Mouse (Mus musculus): ENCODE measurements around the gene Nup160.

Gene Nup160

GRCm38 (mm10) chr2:90745053-90745678 is 68.2 kb downstream of the Nup160 start, which contains the start of gene Fnbp4:
Gene Fnbp4, plus strand, starts transcription at chr2:90745370.
- peak; percentile 99 to 100 for DNase-seq (ENCODE audit: low spot score in 2 of 2)

GRCm38 (mm10) chr2:90745740-90746537 is 68.9 kb downstream of the Nup160 start:
- DNase-seq (ENCODE audit: low spot score in 2 of 2): no peak

GRCm38 (mm10) chr2:90746538-90746865 is 69.5 kb downstream of the Nup160 start:
- DNase-seq (ENCODE audit: low spot score in 2 of 2): no peak

- DNase-seq (ENCODE audit: low spot score in 2 of 2): no peak
Measured at GRCm38 (mm10) chr2:90747131-90747530, 70.1 kb downstream of the Nup160 start.

GRCm38 (mm10) chr2:90749676-90750459 is 72.9 kb downstream of the Nup160 start:
- peak; percentile 3 to 17 for DNase-seq (ENCODE audit: low spot score in 2 of 2)

GRCm38 (mm10) chr2:90753565-90753964 is 76.5 kb downstream of the Nup160 start:
- DNase-seq (ENCODE audit: low spot score in 2 of 2): no peak

GRCm38 (mm10) chr2:90754188-90754587 is 77.2 kb downstream of the Nup160 start:
- no peak for DNase-seq (ENCODE audit: low spot score in 2 of 2)

- no peak for DNase-seq (ENCODE audit: low spot score in 2 of 2)
Measured at GRCm38 (mm10) chr2:90765123-90765522, 88.1 kb downstream of the Nup160 start.

GRCm38 (mm10) chr2:90781323-90781722 is 104.3 kb downstream of the Nup160 start:
- DNase-seq (ENCODE audit: low spot score in 2 of 2): no peak

GRCm38 (mm10) chr2:90781938-90782337 is 104.9 kb downstream of the Nup160 start:
- no peak for DNase-seq (ENCODE audit: low spot score in 2 of 2)

- DNase-seq (ENCODE audit: low spot score in 2 of 2): peak; percentile 3 to 5
Measured at GRCm38 (mm10) chr2:90782458-90782857, 105.4 kb downstream of the Nup160 start, which contains the start of gene Agbl2. Gene Agbl2, plus strand, starts transcription at chr2:90782727.

GRCm38 (mm10) chr2:90782901-90783486 is 106.0 kb downstream of the Nup160 start:
- peak; percentile 8 to 9 for DNase-seq (ENCODE audit: low spot score in 2 of 2)

All from heart, adult 9 months (tissue).